Mouse (Mus musculus) hindbrain, embryonic 14.5 days (tissue): Measurements from ENCODE around the gene Krtap12-1. TPM values are rescaled to one million over a fixed set of nuclear protein-coding genes. Genes with fewer than 3 reads are reported as not detected.
A peak's percentile ranks its signal among the peaks of the same experiment; 100 is the strongest.
"Not testable (repeated sequence)": the region's sequence is repeated elsewhere in the genome, so short reads cannot be mapped to it uniquely, and the experiment has no call there.

Experiments used
- ATAC-seq: fragments of 200-750 bp; cut with Nextera tagmentation; 2 replicates; pipeline ENCODE4 v1.8.0; 2017; ENCODE audit warnings: moderate number of reproducible peaks, mild to moderate bottlenecking, moderate TSS enrichment, moderate library complexity; ENCODE audit not compliant: low FRiP score
- DNase-seq: peaks from one replicate; pipeline ENCODE4 v3.0.0-alpha.2; 2015; ENCODE audit warnings: low spot score
- H3K27ac ChIP-seq: fragments of 300-500 bp; sonication (generic); 2 replicates; pipeline ENCODE4 v1.5.1; 2014; ENCODE audit warnings: mild to moderate bottlenecking, moderate library complexity
- H3K27me3 ChIP-seq: fragments of 300-500 bp; sonication (generic); 2 replicates; pipeline ENCODE4 v1.6.1; 2014; ENCODE audit warnings: mild to moderate bottlenecking, low read length, mixed read lengths; ENCODE audit not compliant: control insufficient read depth, insufficient read depth
- H3K36me3 ChIP-seq: fragments of 300-500 bp; sonication (generic); replicated peaks from 2 replicates; pipeline ENCODE4 v1.6.1; 2014; ENCODE audit not compliant: control insufficient read depth, insufficient read depth
- H3K4me1 ChIP-seq: fragments of 300-500 bp; sonication (generic); replicated peaks from 2 replicates; pipeline ENCODE4 v1.6.1; 2014; ENCODE audit warnings: antibody characterized with exemption, low read length, mixed read lengths; ENCODE audit not compliant: control insufficient read depth, insufficient read depth
- H3K4me2 ChIP-seq: fragments of 300-500 bp; sonication (generic); replicated peaks from 2 replicates; pipeline ENCODE4 v1.6.1; 2014; ENCODE audit warnings: mild to moderate bottlenecking, moderate library complexity
- H3K4me3 ChIP-seq: fragments of 300-500 bp; sonication (generic); replicated peaks from 2 replicates; pipeline ENCODE4 v1.5.1; 2014; ENCODE audit warnings: mild to moderate bottlenecking, low read length
- H3K9ac ChIP-seq: fragments of 300-500 bp; sonication (generic); 2 replicates; pipeline ENCODE4 v1.6.1; 2014
- H3K9me3 ChIP-seq: fragments of 300-500 bp; sonication (generic); 2 replicates; pipeline ENCODE4 v1.6.1; 2016; ENCODE audit warnings: low read length; ENCODE audit not compliant: control insufficient read depth
- WGBS: fragments of 180-500 bp; shearing (Covaris S2); extraction: QIAGEN DNeasy Blood & Tissue Kit; methylation state at CpG from one replicate; pipeline ENCODE4 v1.1.7; 2014; 5-methylcytosine and 5-hydroxymethylcytosine counted together
- polyA plus RNA-seq: library from polyadenylated mRNA; unstranded; fragments of >200 nt; fragmentation: Nextera tagmentation; extraction: Ambion mirVana; gene quantifications from 2 replicates; pipeline ENCODE4 v1.2.1, GENCODE M21; 2014

The Krtap12-1 gene
- polyA plus RNA-seq: not detected in 2 replicates

GRCm38 (mm10) chr10:77720299-77720698 is at the start of gene Krtap12-1:
TSS of gene Krtap12-1 (plus strand) at chr10:77720599.
- H3K4me1 ChIP-seq, H3K36me3 ChIP-seq, H3K9ac ChIP-seq, H3K4me3 ChIP-seq, ATAC-seq, H3K9me3 ChIP-seq, H3K4me2 ChIP-seq, DNase-seq, H3K27ac ChIP-seq, H3K27me3 ChIP-seq: not testable (repeated sequence)
- 90% methylated on average over 1 of the region's 1 CpGs for WGBS

GRCm38 (mm10) chr10:77670710-77671109 is 49.7 kb upstream of the Krtap12-1 start:
- Histone ChIP-seq H3K4me2 (no peak overlapping the region), H3K9me3 (no peaks in the 10 kb centered on the region), H3K9ac (no peak overlapping the region), H3K27ac (no peak overlapping the region), H3K4me3 (no peak overlapping the region), H3K27me3 (peaks cover 2% of the 10 kb centered on the region; the same call in 1 of the 2 replicates), H3K4me1 (no peaks in the 10 kb centered on the region), H3K36me3 (no peaks in the 10 kb centered on the region)
- ATAC-seq: no peak
- DNase-seq: no peak
- WGBS: 85% methylated on average over 4 of the region's 4 CpGs

GRCm38 (mm10) chr10:77671519-77671918 is 48.9 kb upstream of the Krtap12-1 start:
- no peak for ATAC-seq
- DNase-seq: no peak
- Histone ChIP-seq H3K9me3 (no peaks in the 10 kb centered on the region), H3K36me3 (no peaks in the 10 kb centered on the region), H3K4me3 (no peak overlapping the region), H3K9ac (no peak overlapping the region), H3K27ac (no peak overlapping the region), H3K4me2 (no peak overlapping the region), H3K27me3 (peaks cover 9% of the 10 kb centered on the region; the same call in 1 of the 2 replicates), H3K4me1 (no peaks in the 10 kb centered on the region)
- WGBS: 88% methylated on average over 4 of the region's 4 CpGs

DNA sequence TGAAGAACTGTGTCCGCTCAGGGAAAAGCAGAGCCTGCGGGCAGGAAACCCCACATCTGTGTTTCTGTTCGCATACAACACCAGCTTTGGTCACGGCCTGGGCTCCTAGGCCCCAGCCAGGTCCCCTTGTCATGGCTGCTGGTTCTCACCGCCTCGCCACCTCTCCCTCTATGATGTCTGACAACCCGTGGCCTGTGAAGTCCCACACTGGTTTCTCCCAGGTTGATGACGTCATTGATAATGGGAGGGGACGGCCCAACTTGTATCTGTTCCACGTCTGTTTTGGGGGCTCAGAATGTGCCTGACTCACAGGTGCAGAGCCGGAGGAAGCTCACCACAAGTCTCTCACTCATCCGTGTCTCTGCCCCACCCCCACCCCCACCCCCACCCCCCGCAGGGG is 46.6 kb upstream of the Krtap12-1 start:
- Histone ChIP-seq H3K4me2 (no peak overlapping the region), H3K27me3 (peaks cover 30% of the 10 kb centered on the region), H3K9ac (no peak overlapping the region), H3K36me3 (no peaks in the 10 kb centered on the region), H3K4me1 (peaks cover 8% of the 10 kb centered on the region; the same call in 1 of the 2 replicates), H3K27ac (no peak overlapping the region), H3K9me3 (no peaks in the 10 kb centered on the region), H3K4me3 (no peak overlapping the region)
- 64% methylated on average over 13 of the region's 13 CpGs for WGBS
- ATAC-seq: no peak
- DNase-seq: no peak

DNA sequence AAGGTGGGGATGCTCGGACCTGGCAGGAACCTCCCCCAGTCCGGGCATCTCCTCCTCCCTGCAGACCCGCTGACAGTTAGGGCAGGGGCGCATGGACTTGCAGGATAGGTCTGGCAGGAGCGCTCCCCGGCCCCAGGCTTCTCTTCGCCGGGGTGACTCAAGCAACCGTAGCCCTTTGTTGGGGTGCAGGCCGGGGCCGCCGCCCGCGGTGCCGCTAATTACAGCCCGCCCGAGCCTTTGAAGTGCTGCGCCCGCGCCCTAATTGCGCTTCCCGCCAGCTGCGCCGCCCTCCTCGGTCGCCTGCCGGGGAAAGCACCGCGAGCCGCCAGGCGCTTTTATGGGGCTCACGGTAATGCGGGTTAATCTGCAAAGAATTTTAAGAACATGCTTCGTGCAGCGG is 42.8 kb upstream of the Krtap12-1 start:
- WGBS: under 1% methylated on average over 35 of the region's 35 CpGs
- H3K9ac ChIP-seq: 0 out of 2 replicates have a peak overlapping the region, but pooled peaks have one; percentile 17
- ATAC-seq: 0 out of 2 replicates have a peak, but pooled peaks have one; percentile 24

DNA sequence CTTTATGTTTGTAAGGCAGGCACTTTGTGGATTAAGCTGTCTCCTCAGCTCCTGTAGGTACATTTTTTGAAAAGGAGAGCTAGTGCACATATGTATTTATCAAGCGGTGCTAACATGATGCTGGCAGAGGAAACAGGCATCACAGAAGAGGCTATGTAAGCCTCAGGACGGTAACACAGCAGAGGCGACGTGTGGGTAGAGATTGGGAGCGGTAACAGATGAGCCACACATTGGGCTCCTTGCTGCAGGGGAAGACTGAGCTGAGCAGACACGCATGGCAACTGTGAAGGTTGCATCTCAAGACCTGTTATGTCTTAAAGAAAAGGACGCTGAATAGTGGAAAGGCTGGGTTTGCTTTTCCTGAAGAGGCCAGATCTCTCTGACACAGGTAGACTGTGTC is 37.4 kb upstream of the Krtap12-1 start:
- peaks cover 38% of the 10 kb centered on the region for H3K27me3 ChIP-seq
- no peak overlapping the region for H3K27ac ChIP-seq
- 81% methylated on average over 7 of the region's 7 CpGs for WGBS
- no peak overlapping the region for H3K4me3 ChIP-seq
- no peak for ATAC-seq
- no peak overlapping the region for H3K9ac ChIP-seq
- no peaks in the 10 kb centered on the region for H3K36me3 ChIP-seq
- no peaks in the 10 kb centered on the region for H3K9me3 ChIP-seq
- no peak for DNase-seq
- H3K4me2 ChIP-seq: no peak overlapping the region
- H3K4me1 ChIP-seq: peaks cover 8% of the 10 kb centered on the region; the same call in 1 of the 2 replicates

More for the DNA sequence above, 42.8 kb upstream of the Krtap12-1 start:
- Histone ChIP-seq H3K9me3 (no peaks in the 10 kb centered on the region), H3K4me1 (peaks cover 8% of the 10 kb centered on the region; the same call in 1 of the 2 replicates), H3K27ac (no peak overlapping the region), H3K27me3 (peaks cover 41% of the 10 kb centered on the region), H3K36me3 (no peaks in the 10 kb centered on the region), H3K4me3 (peak overlapping the region; percentile 22), H3K4me2 (peak overlapping the region; percentile 56)
- no peak for DNase-seq

DNA sequence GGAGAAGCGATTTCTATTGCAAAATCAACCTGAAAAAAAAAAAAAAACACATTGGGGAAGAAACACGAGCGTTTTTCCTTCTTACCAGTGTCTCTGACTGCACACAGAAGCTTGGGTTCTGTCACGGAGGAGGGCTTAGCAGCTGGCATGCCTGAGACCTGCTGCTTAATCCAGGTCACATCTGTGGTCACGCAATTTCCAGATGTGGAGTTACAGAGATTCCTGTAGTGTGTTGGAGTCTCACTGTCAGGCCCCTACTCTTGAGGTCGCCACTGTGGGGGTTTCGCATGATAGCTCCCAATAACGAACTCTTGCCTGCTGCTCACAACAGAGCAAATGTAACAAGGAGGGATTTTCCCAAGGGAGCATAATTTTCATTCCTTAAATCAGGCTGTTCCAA is 36.2 kb upstream of the Krtap12-1 start:
- Histone ChIP-seq H3K4me1 (peaks cover 8% of the 10 kb centered on the region; the same call in 1 of the 2 replicates), H3K9ac (no peak overlapping the region), H3K27ac (no peak overlapping the region), H3K27me3 (peaks cover 31% of the 10 kb centered on the region), H3K9me3 (no peaks in the 10 kb centered on the region), H3K4me3 (no peak overlapping the region), H3K4me2 (no peak overlapping the region), H3K36me3 (no peaks in the 10 kb centered on the region)
- DNase-seq (no peak), ATAC-seq (no peak)
- 34% methylated on average over 8 of the region's 8 CpGs for WGBS

DNA sequence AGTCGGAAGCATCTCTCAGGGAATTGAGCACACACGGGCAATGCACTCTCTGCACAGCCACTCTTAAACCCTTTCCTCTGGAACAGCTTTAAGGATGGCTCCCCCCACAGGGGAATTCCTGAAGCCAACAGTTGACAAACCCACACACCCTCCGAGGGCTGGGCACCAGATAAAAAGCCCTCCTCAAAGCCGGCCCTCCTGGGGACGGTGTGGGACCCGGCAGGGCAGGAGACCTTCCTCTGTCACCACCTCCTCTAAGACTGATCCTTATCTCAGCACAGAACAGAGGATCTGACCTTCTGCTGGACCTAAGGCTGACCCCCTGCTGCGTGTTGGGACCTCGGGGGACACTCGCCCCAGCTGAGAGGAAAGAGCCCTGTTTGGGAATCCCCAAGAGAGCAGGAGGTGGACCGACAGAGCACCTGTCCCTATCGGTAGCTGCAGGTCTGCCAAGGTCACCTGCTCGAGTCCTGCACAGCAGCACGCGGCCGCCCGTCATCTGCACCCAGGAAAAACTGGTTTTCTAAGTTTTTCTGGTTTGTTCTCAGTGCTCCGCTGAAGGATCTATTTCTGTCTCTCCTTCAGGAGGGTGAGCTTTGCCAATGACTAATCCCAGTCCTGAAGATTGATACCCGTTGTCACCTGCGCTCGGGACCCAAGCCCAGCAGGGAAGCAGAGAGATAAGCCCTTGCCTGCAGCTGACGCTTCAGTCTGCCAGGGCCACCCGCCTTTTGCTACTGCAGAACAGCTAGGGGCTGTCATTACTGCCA is 34.3 kb upstream of the Krtap12-1 start, which contains the start of gene Tspear:
Tspear (plus strand) TSS at position 675 of the 770 bp plus-strand sequence.
- ATAC-seq (0 out of 2 replicates have a peak, but pooled peaks have one; percentile 32), DNase-seq (no peak)
- Histone ChIP-seq H3K27me3 (peaks cover 24% of the 10 kb centered on the region), H3K4me3 (no peak within 1 kb of the TSS), H3K36me3 (no peaks in the 10 kb centered on the region), H3K4me2 (no peak within 1 kb of the TSS), H3K9me3 (no peaks in the 10 kb centered on the region), H3K9ac (no peak within 1 kb of the TSS), H3K27ac (no peak within 1 kb of the TSS), H3K4me1 (peaks cover 8% of the 10 kb centered on the region; the same call in 1 of the 2 replicates)
- 8% methylated on average over 22 of the region's 22 CpGs for WGBS

- no peak for DNase-seq
- no peak overlapping the region for H3K9ac ChIP-seq
- WGBS: 37% methylated on average over 10 of the region's 10 CpGs
- H3K4me1 ChIP-seq: peaks cover 8% of the 10 kb centered on the region; the same call in 1 of the 2 replicates
- no peak overlapping the region for H3K4me3 ChIP-seq
- H3K36me3 ChIP-seq: no peaks in the 10 kb centered on the region
- no peak overlapping the region for H3K27ac ChIP-seq
- no peaks in the 10 kb centered on the region for H3K9me3 ChIP-seq
- ATAC-seq: no peak
- H3K4me2 ChIP-seq: no peak overlapping the region
- peaks cover 24% of the 10 kb centered on the region for H3K27me3 ChIP-seq
Measured at GRCm38 (mm10) chr10:77687021-77687420, 33.4 kb upstream of the Krtap12-1 start.
